Comparison of ENCODE assay signal across 15 mouse cellular contexts in the genomic region with DNA sequence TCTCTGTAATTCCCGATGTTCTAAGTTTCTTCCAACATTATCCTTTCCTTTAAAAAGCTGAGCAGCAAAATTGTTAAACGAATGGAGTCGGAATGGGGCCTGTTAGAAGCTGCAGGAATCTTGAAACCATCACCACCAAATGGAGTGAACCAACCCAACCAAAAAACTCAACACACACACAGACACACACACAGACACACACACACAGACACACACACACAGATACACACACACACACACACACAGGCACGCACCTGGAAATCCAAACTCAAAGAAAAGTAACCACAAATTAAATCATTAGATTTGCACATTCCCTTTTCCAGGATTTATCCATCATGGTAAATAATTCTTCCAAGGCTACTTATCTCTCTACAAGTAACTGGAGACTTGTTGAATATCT. TPM values are rescaled to one million over a fixed set of nuclear protein-coding genes. Genes with fewer than 3 reads are reported as not detected.
DNase-seq lines count a peak whose midpoint lies in the region; ATAC-seq and TF ChIP-seq lines count a peak whose summit lies in the region.
"Had no signal": no experiment of that assay in that cellular context is flagged by ENCODE, and none has a peak within 500 bp of the region (broad histone marks: within the 10 kb centered on the region; RNA-seq: fewer than 3 reads in every experiment).

No protein-coding gene starts in this region.

- H3K4me3 ChIP-seq in kidney, embryonic 14.5 days (ENCODE audit: low read length) = peak overlapping the region; percentile 75
- peak overlapping the region; percentile 71 for H3K4me3 ChIP-seq in forebrain, embryonic 13.5 days
- H3K4me3 ChIP-seq in hindbrain, postnatal 0 days (ENCODE audit: low read length) = no peak overlapping the region
- H3K4me3 ChIP-seq in neural tube, embryonic 11.5 days (ENCODE audit: low read depth, low read length) = peak overlapping the region; percentile 86
- H3K4me3 ChIP-seq: embryonic facial prominence, embryonic 13.5 days; lung, embryonic 15.5 days had no signal

- no peaks in the 10 kb centered on the region; the same call in 1 of the 2 replicates for H3K27me3 ChIP-seq in kidney, embryonic 14.5 days (ENCODE audit: control insufficient read depth, insufficient read depth, low read length)
- peaks cover 3% of the 10 kb centered on the region; the same call in 1 of the 2 replicates for H3K27me3 ChIP-seq in forebrain, embryonic 13.5 days
- peaks cover 35% of the 10 kb centered on the region for H3K27me3 ChIP-seq in hindbrain, postnatal 0 days (ENCODE audit: insufficient read depth, low read length)
- no peaks in the 10 kb centered on the region for H3K27me3 ChIP-seq in neural tube, embryonic 11.5 days (ENCODE audit: control insufficient read depth, insufficient read depth, low read length)

- H3K27ac ChIP-seq in kidney, embryonic 14.5 days (ENCODE audit: low read depth, low read length) = peak overlapping the region; percentile 99; the same call in 1 of the 2 replicates
- H3K27ac ChIP-seq in forebrain, embryonic 13.5 days = no peak overlapping the region; the same call in 1 of the 2 replicates
- H3K27ac ChIP-seq in hindbrain, postnatal 0 days = no peak overlapping the region
- no peak overlapping the region for H3K27ac ChIP-seq in neural tube, embryonic 11.5 days (ENCODE audit: low read depth, low read length)
- H3K27ac ChIP-seq: embryonic facial prominence, embryonic 13.5 days; lung, embryonic 15.5 days had no signal

- DNase-seq in kidney, postnatal 25 days = no peak
- no peak for DNase-seq in hindbrain, postnatal 0 days (ENCODE audit: low spot score)
- DNase-seq in neural tube, embryonic 11.5 days (ENCODE audit: low spot score) = no peak
- no peak for DNase-seq in urinary bladder, postnatal 36 days (ENCODE audit: low spot score in 2 of 2)
- DNase-seq: adrenal gland, postnatal 36 days; cerebellum, adult 2 months; kidney, postnatal 10 days; thymus, adult 2 months had no signal

- H3K4me2 ChIP-seq in kidney, embryonic 14.5 days (replicated peaks; ENCODE audit: low read depth, low read length) = peak overlapping the region; percentile 65
- peak overlapping the region; percentile 73 for H3K4me2 ChIP-seq in forebrain, embryonic 13.5 days
- peak overlapping the region; percentile 72; the same call in 1 of the 2 replicates for H3K4me2 ChIP-seq in hindbrain, postnatal 0 days (ENCODE audit: low read depth, low read length)
- peak overlapping the region; percentile 47 for H3K4me2 ChIP-seq in neural tube, embryonic 11.5 days (ENCODE audit: low read depth)
- H3K4me2 ChIP-seq: lung, embryonic 15.5 days had no signal

- H3K36me3 ChIP-seq in kidney, embryonic 14.5 days (ENCODE audit: control insufficient read depth, insufficient read depth, low read length) = no peaks in the 10 kb centered on the region
- 0 out of 2 replicates have a peak, but pooled peaks cover 3% of the 10 kb centered on the region for H3K36me3 ChIP-seq in forebrain, embryonic 13.5 days (ENCODE audit: poor library complexity, severe bottlenecking)
- no peaks in the 10 kb centered on the region for H3K36me3 ChIP-seq in hindbrain, postnatal 0 days (ENCODE audit: insufficient read depth, low read length)
- no peaks in the 10 kb centered on the region for H3K36me3 ChIP-seq in neural tube, embryonic 11.5 days (ENCODE audit: control insufficient read depth, insufficient read depth, low read length)
- H3K36me3 ChIP-seq: embryonic facial prominence, embryonic 13.5 days; lung, embryonic 15.5 days had no signal

- ATAC-seq in kidney, embryonic 14.5 days (ENCODE audit: low FRiP score, low TSS enrichment) = no peak
- no peak for ATAC-seq in forebrain, embryonic 13.5 days
- ATAC-seq in hindbrain, postnatal 0 days = no peak
- ATAC-seq in neural tube, embryonic 11.5 days (ENCODE audit: insufficient read depth, low FRiP score, low TSS enrichment) = no peak
- ATAC-seq in inflammation-experienced regulatory T-cells, adult 6 months = no peak
- ATAC-seq in megakaryocyte, adult 5-6 weeks (ENCODE audit: poor library complexity, severe bottlenecking) = no peak
- ATAC-seq: CD4-positive, CD25-positive, alpha-beta regulatory T cell, adult 4 months had no signal

- H3K9ac ChIP-seq in kidney, embryonic 14.5 days (ENCODE audit: low read depth, low read length) = peak overlapping the region; percentile 96
- peak overlapping the region; percentile 98 for H3K9ac ChIP-seq in forebrain, embryonic 13.5 days
- H3K9ac ChIP-seq in hindbrain, postnatal 0 days (replicated peaks; ENCODE audit: low read length) = no peak overlapping the region
- peak overlapping the region; percentile 44 for H3K9ac ChIP-seq in neural tube, embryonic 11.5 days (ENCODE audit: low read length)
- H3K9ac ChIP-seq: embryonic facial prominence, embryonic 13.5 days; lung, embryonic 15.5 days had no signal

- no peak for TF ChIP-seq CTCF in hindbrain, postnatal 0 days (IDR thresholded peaks at IDR 0.05; ENCODE audit: low read depth)

- H3K4me1 ChIP-seq in kidney, embryonic 14.5 days (ENCODE audit: control insufficient read depth, insufficient read depth, low read length) = 0 out of 2 replicates have a peak, but pooled peaks cover 3% of the 10 kb centered on the region
- H3K4me1 ChIP-seq in forebrain, embryonic 13.5 days = peaks cover 67% of the 10 kb centered on the region
- no peaks in the 10 kb centered on the region for H3K4me1 ChIP-seq in hindbrain, postnatal 0 days (ENCODE audit: insufficient read depth, low read length)
- peaks cover 3% of the 10 kb centered on the region for H3K4me1 ChIP-seq in neural tube, embryonic 11.5 days (ENCODE audit: control insufficient read depth, insufficient read depth, low read length)

- no peaks in the 10 kb centered on the region for H3K9me3 ChIP-seq in kidney, embryonic 14.5 days (ENCODE audit: control insufficient read depth, low read length)
- H3K9me3 ChIP-seq in forebrain, embryonic 13.5 days (replicated peaks) = no peaks in the 10 kb centered on the region
- no peaks in the 10 kb centered on the region for H3K9me3 ChIP-seq in hindbrain, postnatal 0 days (ENCODE audit: low read length)
- no peaks in the 10 kb centered on the region for H3K9me3 ChIP-seq in neural tube, embryonic 11.5 days (ENCODE audit: control insufficient read depth, low read length)
- H3K9me3 ChIP-seq: embryonic facial prominence, embryonic 13.5 days; lung, embryonic 15.5 days had no signal

- 29% methylated on average over 4 of the region's 4 CpGs for WGBS in kidney, embryonic 14.5 days
- WGBS in forebrain, embryonic 13.5 days = 25% methylated on average over 4 of the region's 4 CpGs
- WGBS in hindbrain, postnatal 0 days = 58% methylated on average over 4 of the region's 4 CpGs
- WGBS in neural tube, embryonic 11.5 days = 23% methylated on average over 4 of the region's 4 CpGs

RNA-seq across cellular contexts. Expression of gene Sall1, which starts 5.0 kb away (rescaled TPM):
- 44.4 and 64.6 TPM in 2 replicates for polyA plus RNA-seq in kidney, embryonic 14.5 days (2014; fragmentation: Nextera tagmentation; extraction: Ambion mirVana)
- polyA plus RNA-seq in forebrain, embryonic 13.5 days (2015; fragmentation: Nextera tagmentation; extraction: Ambion mirVana) = 26.2 and 27.4 TPM in 2 replicates
- 7.5 and 10.7 TPM in 2 replicates for total RNA-seq in hindbrain, postnatal 0 days (2014; rRNA removed)
- polyA plus RNA-seq in hindbrain, postnatal 0 days (2015; fragmentation: Nextera tagmentation; extraction: Ambion mirVana) = 3.3 and 3.6 TPM in 2 replicates
- polyA plus RNA-seq in neural tube, embryonic 11.5 days (2014; fragmentation: Nextera tagmentation; extraction: Ambion mirVana) = 32.3 and 35.2 TPM in 2 replicates
- not detected for polyA plus RNA-seq in inflammation-experienced regulatory T-cells, adult 6 months (2017; shearing (Covaris generic))
- total RNA-seq in megakaryocyte, adult 5-6 weeks (2015) = not detected in 2 replicates
- not detected in 2 replicates for total RNA-seq in megakaryocyte, adult 5-6 weeks (2017)
- total RNA-seq: adrenal gland, postnatal 36 days had no signal
- polyA plus RNA-seq: CD4-positive, CD25-positive, alpha-beta regulatory T cell, adult 4 months had no signal
